Comparison of ENCODE assay signal across 8 mouse cellular contexts in the genomic region with DNA sequence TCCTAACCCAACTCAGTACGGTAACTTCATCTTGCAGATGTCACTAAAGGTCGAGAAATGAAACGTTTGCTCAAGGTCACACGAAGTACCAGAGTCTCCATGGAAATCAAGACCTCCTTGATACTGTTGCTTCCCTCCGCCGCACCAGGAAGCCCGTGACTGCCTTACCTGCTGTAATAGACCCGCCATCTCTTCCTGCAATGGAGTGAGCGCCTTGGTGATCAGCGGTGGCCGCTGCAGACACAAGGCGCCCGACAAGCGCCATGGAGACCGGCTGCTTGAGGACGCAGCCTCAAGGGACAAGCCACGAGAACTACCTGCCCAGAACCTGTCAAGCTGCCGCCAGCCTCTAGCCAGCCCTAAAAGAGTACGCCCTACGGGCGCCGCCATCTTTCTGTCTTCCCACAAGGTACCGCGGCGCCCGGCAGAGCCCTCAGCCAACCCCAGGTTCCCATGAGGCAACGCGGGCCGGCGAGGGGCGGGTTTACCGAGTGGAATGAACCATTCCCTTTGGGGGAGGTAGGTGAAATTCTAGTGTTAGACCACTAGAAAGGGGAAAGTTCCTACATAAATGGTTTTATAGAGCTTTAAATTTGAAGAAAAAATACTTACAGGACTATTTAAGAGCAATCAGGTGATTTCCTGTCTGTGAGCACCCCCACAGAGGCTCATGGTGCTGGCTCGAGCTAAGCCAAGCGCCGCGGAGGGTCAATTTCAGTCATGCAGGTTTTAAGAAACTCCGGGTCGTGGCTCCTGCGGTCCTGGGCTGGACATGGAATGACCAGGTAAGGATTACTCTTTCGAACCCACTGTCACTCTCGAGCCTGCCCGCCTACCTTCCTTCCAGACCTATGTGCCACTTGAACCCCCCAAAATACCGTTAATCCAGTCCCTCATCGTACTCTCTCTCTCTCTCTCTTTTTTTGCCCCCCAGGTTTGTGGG. TPM values are rescaled to one million over a fixed set of nuclear protein-coding genes. Genes with fewer than 3 reads are reported as not detected.
A peak's percentile ranks its signal among the peaks of the same experiment; 100 is the strongest.
DNase-seq lines count a peak whose midpoint lies in the region; ATAC-seq and TF ChIP-seq lines count a peak whose summit lies in the region.

Gene Mrps11 (plus strand): TSS at position 481 of the 943 bp plus-strand sequence.
Gene Mrpl46 (minus strand): TSS at position 893 of the 943 bp plus-strand sequence.

- ATAC-seq in embryonic facial prominence, embryonic 14.5 days (ENCODE audit: low read depth) = peak; percentile 99
- peak; percentile 99 for ATAC-seq in limb, embryonic 14.5 days (ENCODE audit: low FRiP score, low read depth)
- ATAC-seq in midbrain, postnatal 0 days (ENCODE audit: low FRiP score) = peak; percentile 95

- peak within 1 kb of the TSS; percentile 81 for H3K4me2 ChIP-seq in embryonic facial prominence, embryonic 14.5 days (ENCODE audit: low read depth, low read length)
- H3K4me2 ChIP-seq in limb, embryonic 14.5 days (replicated peaks; ENCODE audit: low read depth, low read length, severe bottlenecking) = peak within 1 kb of the TSS; percentile 72
- peak within 1 kb of the TSS; percentile 93 for H3K4me2 ChIP-seq in midbrain, postnatal 0 days (ENCODE audit: low read depth, low read length, poor library complexity, severe bottlenecking)

- no peak for TF ChIP-seq CTCF in midbrain, postnatal 0 days (IDR thresholded peaks at IDR 0.05)

- H3K27me3 ChIP-seq in embryonic facial prominence, embryonic 14.5 days (replicated peaks; ENCODE audit: control insufficient read depth, insufficient read depth, low read length) = no peaks in the 10 kb centered on the region
- no peaks in the 10 kb centered on the region for H3K27me3 ChIP-seq in limb, embryonic 14.5 days (ENCODE audit: control insufficient read depth, insufficient read depth, low read length)
- no peaks in the 10 kb centered on the region for H3K27me3 ChIP-seq in midbrain, postnatal 0 days (ENCODE audit: insufficient read depth, low read length)

- peak within 1 kb of the TSS; percentile 77 for H3K4me3 ChIP-seq in embryonic facial prominence, embryonic 14.5 days (ENCODE audit: low read depth, low read length)
- peak within 1 kb of the TSS; percentile 71 for H3K4me3 ChIP-seq in limb, embryonic 14.5 days (replicated peaks; ENCODE audit: low read length)
- H3K4me3 ChIP-seq in midbrain, postnatal 0 days (ENCODE audit: low read depth, low read length) = peak within 1 kb of the TSS; percentile 74

- peak; percentile 82 for DNase-seq in 3T3-L1 (ENCODE audit: low read depth, low spot score)
- DNase-seq in adrenal gland, postnatal 4 days (ENCODE audit: low spot score in 2 of 2) = peak; percentile 67 to 76
- peak; percentile 94 for DNase-seq in embryonic facial prominence, embryonic 14.5 days (ENCODE audit: low spot score)
- DNase-seq in heart, adult 8-10 months (ENCODE audit: low spot score) = peak; percentile 88
- DNase-seq in kidney, adult 9 months = peak; percentile 89
- peak; percentile 89 for DNase-seq in limb, embryonic 14.5 days (ENCODE audit: low spot score)
- peak; percentile 93 for DNase-seq in midbrain, postnatal 0 days (ENCODE audit: low spot score)
- DNase-seq in spleen, postnatal 14 days (ENCODE audit: low spot score in 2 of 2) = peak; percentile 76 to 85

- under 1% methylated on average over 39 of the region's 44 CpGs for WGBS in embryonic facial prominence, embryonic 14.5 days
- WGBS in limb, embryonic 14.5 days = under 1% methylated on average over 43 of the region's 44 CpGs
- WGBS in midbrain, postnatal 0 days = under 1% methylated on average over 44 of the region's 44 CpGs

- H3K9ac ChIP-seq in embryonic facial prominence, embryonic 14.5 days (ENCODE audit: low read depth, low read length) = peak within 1 kb of the TSS; percentile 88
- peak within 1 kb of the TSS; percentile 82 for H3K9ac ChIP-seq in limb, embryonic 14.5 days (ENCODE audit: low read depth, low read length, severe bottlenecking)
- peak within 1 kb of the TSS; percentile 79 for H3K9ac ChIP-seq in midbrain, postnatal 0 days (replicated peaks; ENCODE audit: low read length, poor library complexity, severe bottlenecking)

- peak; percentile 20; the same call in 1 of the 2 replicates for TF ChIP-seq POLR2A in limb, embryonic 14.5 days (IDR thresholded peaks at IDR 0.05; ENCODE audit: borderline replicate concordance, extremely low read depth, insufficient read depth, insufficient read length)

- H3K27ac ChIP-seq in embryonic facial prominence, embryonic 14.5 days (replicated peaks; ENCODE audit: low read depth, low read length) = peak within 1 kb of the TSS; percentile 59
- H3K27ac ChIP-seq in limb, embryonic 14.5 days (replicated peaks; ENCODE audit: low read depth, low read length) = peak within 1 kb of the TSS; percentile 61; the same call in 1 of the 2 replicates
- H3K27ac ChIP-seq in midbrain, postnatal 0 days (ENCODE audit: low read depth, low read length) = peak within 1 kb of the TSS; percentile 64

- H3K4me1 ChIP-seq in embryonic facial prominence, embryonic 14.5 days (ENCODE audit: control insufficient read depth, insufficient read depth, low read length) = no peaks in the 10 kb centered on the region
- peaks cover 8% of the 10 kb centered on the region; the same call in 1 of the 2 replicates for H3K4me1 ChIP-seq in limb, embryonic 14.5 days (ENCODE audit: control insufficient read depth, insufficient read depth, low read length)
- H3K4me1 ChIP-seq in midbrain, postnatal 0 days (ENCODE audit: insufficient read depth, low read length) = peaks cover 10% of the 10 kb centered on the region; the same call in 1 of the 2 replicates

- H3K36me3 ChIP-seq in embryonic facial prominence, embryonic 14.5 days (ENCODE audit: control insufficient read depth, insufficient read depth, low read length) = peaks cover 46% of the 10 kb centered on the region
- peaks cover 23% of the 10 kb centered on the region for H3K36me3 ChIP-seq in limb, embryonic 14.5 days (ENCODE audit: control insufficient read depth, insufficient read depth, low read length)
- peaks cover 17% of the 10 kb centered on the region for H3K36me3 ChIP-seq in midbrain, postnatal 0 days (ENCODE audit: insufficient read depth, low read length)

- H3K9me3 ChIP-seq in embryonic facial prominence, embryonic 14.5 days (ENCODE audit: control insufficient read depth, low read length) = no peaks in the 10 kb centered on the region
- no peaks in the 10 kb centered on the region for H3K9me3 ChIP-seq in limb, embryonic 14.5 days (ENCODE audit: control insufficient read depth, low read length)
- H3K9me3 ChIP-seq in midbrain, postnatal 0 days (ENCODE audit: low read length) = no peaks in the 10 kb centered on the region

RNA-seq across cellular contexts. Expression of gene Mrps11, which starts in this region (rescaled TPM):
- 10 to 100 TPM; 83.5 to 88.1 TPM for total RNA-seq in adrenal gland, postnatal 4 days (2021)
- polyA plus RNA-seq in embryonic facial prominence, embryonic 14.5 days (2014; fragmentation: Nextera tagmentation; extraction: Ambion mirVana) = 59.2 and 66.2 TPM in 2 replicates
- 10 to 100 TPM; 39.7 to 43.2 (median 42.7) TPM for total RNA-seq in heart, adult 8-10 months (2022)
- 84.4 and 86.6 TPM in 2 replicates for polyA plus RNA-seq in limb, embryonic 14.5 days (2012; rRNA removed)
- polyA plus RNA-seq in limb, embryonic 14.5 days (2014; fragmentation: Nextera tagmentation; extraction: Ambion mirVana) = 70.0 and 70.7 TPM in 2 replicates
- 32.8 and 53.1 TPM in 2 replicates for total RNA-seq in midbrain, postnatal 0 days (2014; rRNA removed)
- 56.8 and 68.1 TPM in 2 replicates for polyA plus RNA-seq in midbrain, postnatal 0 days (2015; fragmentation: Nextera tagmentation; extraction: Ambion mirVana)

RNA-seq across cellular contexts. Expression of gene Mrpl46, which starts in this region (rescaled TPM):
- total RNA-seq in adrenal gland, postnatal 4 days (2021) = 10 to 100 TPM; 42.5 to 47.0 TPM
- 57.3 and 57.5 TPM in 2 replicates for polyA plus RNA-seq in embryonic facial prominence, embryonic 14.5 days (2014; fragmentation: Nextera tagmentation; extraction: Ambion mirVana)
- total RNA-seq in heart, adult 8-10 months (2022) = 10 to 100 TPM; 50.8 to 60.1 (median 55.3) TPM
- polyA plus RNA-seq in limb, embryonic 14.5 days (2012; rRNA removed) = 18.7 and 29.4 TPM in 2 replicates
- polyA plus RNA-seq in limb, embryonic 14.5 days (2014; fragmentation: Nextera tagmentation; extraction: Ambion mirVana) = 58.6 and 60.3 TPM in 2 replicates
- total RNA-seq in midbrain, postnatal 0 days (2014; rRNA removed) = 25.0 and 30.2 TPM in 2 replicates
- 66.1 and 66.4 TPM in 2 replicates for polyA plus RNA-seq in midbrain, postnatal 0 days (2015; fragmentation: Nextera tagmentation; extraction: Ambion mirVana)

Comparison
In these comparisons a context has a peak if more than half of its experiments do, and no peak if none do; other contexts are left out.
1. Peak in every context shown above with its lines: DNase-seq, ATAC-seq, H3K4me3 ChIP-seq and H3K27ac ChIP-seq.